Mouse (Mus musculus) kidney, adult 2 months (tissue): ENCODE measurements at regions not wholly inside any gene's neighbourhood (a gene's known extent, or its start where the extent isn't known, plus 50 kb on each side); places are given as distances from the start of the nearest gene placed in this dataset.

ENCODE experiments used
- CTCF ChIP-seq: fragments of 200-500 bp; conservative IDR thresholded peaks from 2 replicates; pipeline ENCODE4 v1.5.1; 2011; ENCODE audit warnings: low read depth, mild to moderate bottlenecking, control low read depth, low read length, moderate library complexity, mixed read lengths; ENCODE audit not compliant: insufficient read depth, insufficient read length
- POLR2A ChIP-seq: fragments of 200-500 bp; IDR thresholded peaks from one replicate; pipeline ENCODE4 v1.6.1; 2011; ENCODE audit warnings: low read depth, low read length, control low read depth

DNA sequence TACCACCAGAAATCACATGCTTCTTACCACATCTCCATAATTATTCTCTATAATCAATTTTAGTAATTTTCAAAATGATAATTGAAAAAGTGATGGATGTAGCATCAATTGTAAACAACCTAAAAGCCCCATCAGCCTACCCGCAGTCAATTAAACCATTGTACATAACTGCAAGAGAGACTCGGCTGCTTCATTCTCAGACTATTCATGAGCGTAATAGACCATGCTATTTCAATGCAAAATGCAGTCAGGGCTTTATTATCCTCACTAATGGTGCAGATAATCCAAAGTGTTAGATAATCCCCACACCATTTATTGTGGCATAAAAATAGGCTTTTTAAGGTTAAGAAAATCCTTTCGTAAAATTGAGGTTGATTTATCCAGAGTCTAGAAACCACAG, 1862.5 kb downstream of the Efna5 start:
- TF ChIP-seq CTCF (no peak), POLR2A (no peak)
